Mouse (Mus musculus): Measurements from ENCODE around the gene Tubgcp2. TPM values are rescaled to one million over a fixed set of nuclear protein-coding genes. Genes with fewer than 3 reads are reported as not detected.

Tubgcp2 gene
- total and polyA plus RNA-seq, 3 experiments = 27.1 to 43.6 TPM; not detected in 1

- H3K9ac ChIP-seq (ENCODE audit: control insufficient read depth, low read depth, low read length, poor library complexity, severe bottlenecking) = no peak overlapping the region
- H3K27ac ChIP-seq (ENCODE audit: control insufficient read depth, low read depth, low read length) = no peak overlapping the region
- H3K27me3 ChIP-seq (ENCODE audit: control insufficient read depth in 1 of 2, insufficient read depth in 2 of 2, low read length in 2 of 2) = no peaks in the 10 kb centered on the region
- H3K4me3 ChIP-seq (ENCODE audit: control insufficient read depth in 1 of 2, insufficient read depth in 1 of 2, low read depth in 2 of 2, low read length in 2 of 2) = no peak overlapping the region
- TF ChIP-seq CHD2 (IDR thresholded peaks at IDR 0.05; ENCODE audit: low read length) (no peak), TBP (IDR thresholded peaks at IDR 0.05; ENCODE audit: low read depth, low read length) (peak; percentile 56; the same call in 1 of the 2 replicates), NELFE (IDR thresholded peaks at IDR 0.05; ENCODE audit: low read depth, low read length) (0 out of 2 replicates have a peak, but pooled peaks have one; percentile 28), CTCF (IDR thresholded peaks at IDR 0.05 in 2 of 3, conservative IDR thresholded peaks at IDR 0.05 in 1 of 3; ENCODE audit: control insufficient read depth in 1 of 3, insufficient read depth in 1 of 3, low read depth in 2 of 3, low read length in 3 of 3, poor library complexity in 1 of 3, severe bottlenecking in 1 of 3) (peak; percentile 74 to 92 (median 80)), ZC3H11A (IDR thresholded peaks at IDR 0.05; ENCODE audit: low read depth, low read length) (peak; percentile 82), RAD21 (IDR thresholded peaks at IDR 0.05; ENCODE audit: low read depth, low read length) (peak; percentile 78), JUND (IDR thresholded peaks at IDR 0.05; ENCODE audit: low read depth, low read length) (peak; percentile 70; the same call in 1 of the 2 replicates), USF1 (IDR thresholded peaks at IDR 0.05; ENCODE audit: low read depth, low read length) (no peak), MAX (IDR thresholded peaks at IDR 0.05; ENCODE audit: low read length) (no peak), ZNF384 (IDR thresholded peaks at IDR 0.05; ENCODE audit: low read depth, low read length) (no peak), SMC3 (IDR thresholded peaks at IDR 0.05; ENCODE audit: low read depth, low read length) (peak; percentile 95)
- H3K36me3 ChIP-seq (ENCODE audit: control insufficient read depth in 1 of 2, insufficient read depth in 2 of 2, low read length in 2 of 2) = no peaks in the 10 kb centered on the region
- no peaks in the 10 kb centered on the region for H3K79me2 ChIP-seq (ENCODE audit: control insufficient read depth, insufficient read depth, low read length, poor library complexity)
- no peaks in the 10 kb centered on the region for H3K9me3 ChIP-seq (replicated peaks; ENCODE audit: insufficient read depth, low read length)
- DNase-seq (ENCODE audit: low read depth, low spot score) = peak; percentile 82
- no peaks in the 10 kb centered on the region for H3K4me1 ChIP-seq (ENCODE audit: control insufficient read depth in 1 of 2, insufficient read depth in 2 of 2, low read length in 2 of 2)
Measured at GRCm38 (mm10) chr7:140063092-140063491, 26.6 kb upstream of the Tubgcp2 start.

DNA sequence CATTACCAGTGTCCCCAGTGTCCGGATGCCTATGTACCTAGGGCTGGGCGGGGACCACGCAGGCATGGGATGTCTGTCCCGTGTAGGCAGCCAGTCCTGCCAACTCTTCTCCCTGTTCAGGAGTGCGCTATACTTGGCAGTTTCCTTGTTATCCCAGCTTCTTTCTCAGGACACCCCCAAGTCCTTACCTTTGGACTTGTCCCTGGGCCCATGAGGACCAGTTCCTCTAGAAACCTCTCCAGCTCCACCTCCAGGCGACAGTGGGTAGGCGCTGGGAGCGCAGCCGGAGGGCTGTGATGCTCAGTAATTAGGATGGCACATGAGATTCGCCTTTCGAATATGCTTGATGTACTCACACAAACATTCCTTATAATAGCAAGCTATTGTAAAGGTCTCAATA is 25.8 kb upstream of the Tubgcp2 start:
- Histone ChIP-seq H3K9ac (ENCODE audit: control insufficient read depth, low read depth, low read length, poor library complexity, severe bottlenecking) (no peak overlapping the region), H3K4me3 (ENCODE audit: control insufficient read depth in 1 of 2, insufficient read depth in 1 of 2, low read depth in 2 of 2, low read length in 2 of 2) (no peak overlapping the region)

GRCm38 (mm10) chr7:140061832-140062130 is 25.3 kb upstream of the Tubgcp2 start:
- no peaks in the 10 kb centered on the region for H3K36me3 ChIP-seq (ENCODE audit: control insufficient read depth in 1 of 2, insufficient read depth in 2 of 2, low read length in 2 of 2)
- no peak overlapping the region for H3K4me3 ChIP-seq (ENCODE audit: control insufficient read depth in 1 of 2, insufficient read depth in 1 of 2, low read depth in 2 of 2, low read length in 2 of 2)
- TF ChIP-seq MYC (IDR thresholded peaks at IDR 0.05; ENCODE audit: low read depth, low read length) (no peak), ELF1 (IDR thresholded peaks at IDR 0.05; ENCODE audit: low read depth, low read length) (no peak), EP300 (IDR thresholded peaks at IDR 0.05; ENCODE audit: low read depth in 1 of 2, low read length in 2 of 2) (no peak), SIN3A (IDR thresholded peaks at IDR 0.05; ENCODE audit: low read length) (no peak), GABPA (IDR thresholded peaks at IDR 0.05; ENCODE audit: low read depth, low read length) (no peak), CHD1 (IDR thresholded peaks at IDR 0.05; ENCODE audit: low read depth, low read length) (no peak), NRF1 (IDR thresholded peaks at IDR 0.05; ENCODE audit: insufficient read depth, low read depth, low read length, poor library complexity, severe bottlenecking) (no peak), POLR2AphosphoS5 (IDR thresholded peaks at IDR 0.05; ENCODE audit: borderline replicate concordance, low read depth, low read length) (no peak)
- no peaks in the 10 kb centered on the region for H3K79me2 ChIP-seq (ENCODE audit: control insufficient read depth, insufficient read depth, low read length, poor library complexity)
- DNase-seq (ENCODE audit: low read depth, low spot score) = no peak
- H3K27me3 ChIP-seq (ENCODE audit: control insufficient read depth in 1 of 2, insufficient read depth in 2 of 2, low read length in 2 of 2) = no peaks in the 10 kb centered on the region; a peak in 1 of 4 replicates
- no peak overlapping the region for H3K27ac ChIP-seq (ENCODE audit: control insufficient read depth, low read depth, low read length)
- no peaks in the 10 kb centered on the region for H3K9me3 ChIP-seq (replicated peaks; ENCODE audit: insufficient read depth, low read length)
- no peak overlapping the region for H3K9ac ChIP-seq (ENCODE audit: control insufficient read depth, low read depth, low read length, poor library complexity, severe bottlenecking)
- no peaks in the 10 kb centered on the region for H3K4me1 ChIP-seq (ENCODE audit: control insufficient read depth in 1 of 2, insufficient read depth in 2 of 2, low read length in 2 of 2)

More for the DNA sequence above, 25.8 kb upstream of the Tubgcp2 start:
- H3K27me3 ChIP-seq (ENCODE audit: control insufficient read depth in 1 of 2, insufficient read depth in 2 of 2, low read length in 2 of 2) = no peaks in the 10 kb centered on the region; a peak in 1 of 4 replicates
- H3K4me1 ChIP-seq (ENCODE audit: control insufficient read depth in 1 of 2, insufficient read depth in 2 of 2, low read length in 2 of 2) = no peaks in the 10 kb centered on the region
- no peaks in the 10 kb centered on the region for H3K9me3 ChIP-seq (replicated peaks; ENCODE audit: insufficient read depth, low read length)
- H3K79me2 ChIP-seq (ENCODE audit: control insufficient read depth, insufficient read depth, low read length, poor library complexity) = no peaks in the 10 kb centered on the region
- H3K36me3 ChIP-seq (ENCODE audit: control insufficient read depth in 1 of 2, insufficient read depth in 2 of 2, low read length in 2 of 2) = no peaks in the 10 kb centered on the region
- DNase-seq (ENCODE audit: low read depth, low spot score) = no peak
- no peak overlapping the region for H3K27ac ChIP-seq (ENCODE audit: control insufficient read depth, low read depth, low read length)
- TF ChIP-seq SMC3 (IDR thresholded peaks at IDR 0.05; ENCODE audit: low read depth, low read length) (peak; percentile 41), CTCF (IDR thresholded peaks at IDR 0.05 in 2 of 3, conservative IDR thresholded peaks at IDR 0.05 in 1 of 3; ENCODE audit: control insufficient read depth in 1 of 3, insufficient read depth in 1 of 3, low read depth in 2 of 3, low read length in 3 of 3, poor library complexity in 1 of 3, severe bottlenecking in 1 of 3) (peak in 2 of 3 experiments; percentile 32 to 39; a peak in 4 of 6 replicates), JUND (IDR thresholded peaks at IDR 0.05; ENCODE audit: low read depth, low read length) (no peak)
